Mouse (Mus musculus) myocyte (in vitro differentiated cells): Measurements from ENCODE around the gene Igtp.

Experiments used
- CEBPB ChIP-seq: IDR thresholded peaks from 2 replicates; pipeline ENCODE4 v1.6.1; 2011; ENCODE audit warnings: mild to moderate bottlenecking, moderate library complexity; ENCODE audit not compliant: poor library complexity, insufficient read depth, severe bottlenecking
- E2F4 ChIP-seq: IDR thresholded peaks from one replicate; pipeline ENCODE4 v1.6.1; 2011; ENCODE audit warnings: mild to moderate bottlenecking, control low read depth, moderate library complexity; ENCODE audit not compliant: insufficient read depth
- MAX ChIP-seq: IDR thresholded peaks from one replicate; pipeline ENCODE4 v1.6.1; 2011; ENCODE audit warnings: low read depth, mild to moderate bottlenecking, control low read depth
- MYOG ChIP-seq, 3 experiments: IDR thresholded peaks; one replicate each; pipeline ENCODE4 v1.6.1; 2011; ENCODE audit warnings: control low read depth in 2 of 3, low read depth in 2 of 3, mild to moderate bottlenecking in 2 of 3; ENCODE audit not compliant: insufficient read length in 2 of 3, control insufficient read depth in 1 of 3, insufficient read depth in 1 of 3
- POLR2A ChIP-seq: IDR thresholded peaks from one replicate; pipeline ENCODE4 v1.6.1; 2011; ENCODE audit warnings: low read depth, mild to moderate bottlenecking, control low read depth, moderate library complexity; ENCODE audit not compliant: insufficient read length
- POLR2AphosphoS2 ChIP-seq: IDR thresholded peaks from one replicate; pipeline ENCODE4 v1.6.1; 2011; ENCODE audit warnings: low read depth, control low read depth; ENCODE audit not compliant: insufficient read length
- REST ChIP-seq: IDR thresholded peaks from one replicate; pipeline ENCODE4 v1.6.1; 2011; ENCODE audit warnings: mild to moderate bottlenecking, control low read depth, moderate library complexity; ENCODE audit not compliant: insufficient read depth, insufficient read length
- TCF12 ChIP-seq: IDR thresholded peaks from one replicate; pipeline ENCODE4 v1.6.1; 2011; ENCODE audit warnings: mild to moderate bottlenecking, control low read depth; ENCODE audit not compliant: poor library complexity, insufficient read depth, severe bottlenecking
- TCF3 ChIP-seq: IDR thresholded peaks from one replicate; pipeline ENCODE4 v1.6.1; 2011; ENCODE audit warnings: low read depth, control low read depth; ENCODE audit not compliant: insufficient read length
- USF1 ChIP-seq: IDR thresholded peaks from one replicate; pipeline ENCODE4 v1.6.1; 2011; ENCODE audit warnings: low read depth, mild to moderate bottlenecking, control low read depth, moderate library complexity

DNA sequence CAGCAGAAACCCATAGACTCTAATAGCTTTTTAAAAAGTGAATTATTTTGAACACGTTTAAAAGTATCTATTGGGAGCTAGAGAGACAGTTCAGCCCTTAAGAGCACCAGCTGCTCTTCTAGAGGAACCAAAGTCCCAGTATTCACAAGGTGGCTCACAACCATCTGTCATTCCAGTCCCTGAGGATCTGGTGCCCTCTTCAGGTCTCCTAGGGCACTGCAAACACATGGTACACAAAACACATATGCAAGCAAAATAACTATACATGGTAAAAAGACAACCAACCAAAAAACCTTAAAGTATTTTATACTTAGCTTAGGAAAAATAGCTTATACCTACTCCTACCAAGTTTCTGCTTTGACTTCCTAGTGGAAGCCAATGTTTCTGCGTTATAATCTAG is 34.3 kb upstream of the Igtp start:
- TF ChIP-seq POLR2A (no peak), MYOG (IDR thresholded peaks at IDR 0.05; ENCODE audit: control insufficient read depth in 1 of 3, insufficient read depth in 1 of 3, insufficient read length in 2 of 3, low read depth in 2 of 3) (no peak), E2F4 (no peak), MAX (no peak), USF1 (no peak), CEBPB (no peak), REST (no peak), TCF12 (no peak), TCF3 (no peak), POLR2AphosphoS2 (no peak)
